Mouse (Mus musculus) embryonic fibroblast, embryonic 13.5 days (primary cell): ENCODE results near the gene Psme3. TPM values are rescaled to one million over a fixed set of nuclear protein-coding genes. Genes with fewer than 3 reads are reported as not detected.

ENCODE experiments used
- H3K27ac ChIP-seq: 2 replicates; pipeline ENCODE4 v1.5.1; 2012; ENCODE audit warnings: low read length, control low read depth, inconsistent platforms; ENCODE audit not compliant: insufficient read depth
- H3K4me1 ChIP-seq: 2 replicates; pipeline ENCODE4 v1.6.1; 2011; ENCODE audit warnings: low read length; ENCODE audit not compliant: control insufficient read depth, insufficient read depth
- H3K4me3 ChIP-seq: 2 replicates; pipeline ENCODE4 v1.5.1; 2011; ENCODE audit warnings: mild to moderate bottlenecking, control low read depth, low read length; ENCODE audit not compliant: insufficient read depth
- CTCF ChIP-seq: IDR thresholded peaks from 2 replicates; pipeline ENCODE4 v1.5.1; 2011; ENCODE audit warnings: mild to moderate bottlenecking, control low read depth, low read length, moderate library complexity, borderline replicate concordance; ENCODE audit not compliant: insufficient read depth
- POLR2A ChIP-seq: IDR thresholded peaks from 2 replicates; pipeline ENCODE4 v1.6.1; 2011; ENCODE audit warnings: low read depth, mild to moderate bottlenecking, control low read depth, low read length, moderate library complexity
- polyA plus RNA-seq: library from polyadenylated mRNA; stranded (reverse); fragments of >200 nt; gene quantifications from 2 replicates; pipeline ENCODE4 v1.2.4, GENCODE M21; 2011; ENCODE audit warnings: low read depth; ENCODE audit not compliant: missing spikeins, insufficient read length

Psme3 gene
- polyA plus RNA-seq, 1 experiment = 143 TPM

GRCm38 (mm10) chr11:101280837-101281236 is 35.2 kb upstream of the Psme3 start:
- no peak for TF ChIP-seq CTCF
- no peak for TF ChIP-seq POLR2A
- peaks cover 5% of the 10 kb centered on the region; the same call in 1 of the 2 replicates for H3K4me1 ChIP-seq
- H3K4me3 ChIP-seq = no peak overlapping the region
- H3K27ac ChIP-seq = no peak overlapping the region

DNA sequence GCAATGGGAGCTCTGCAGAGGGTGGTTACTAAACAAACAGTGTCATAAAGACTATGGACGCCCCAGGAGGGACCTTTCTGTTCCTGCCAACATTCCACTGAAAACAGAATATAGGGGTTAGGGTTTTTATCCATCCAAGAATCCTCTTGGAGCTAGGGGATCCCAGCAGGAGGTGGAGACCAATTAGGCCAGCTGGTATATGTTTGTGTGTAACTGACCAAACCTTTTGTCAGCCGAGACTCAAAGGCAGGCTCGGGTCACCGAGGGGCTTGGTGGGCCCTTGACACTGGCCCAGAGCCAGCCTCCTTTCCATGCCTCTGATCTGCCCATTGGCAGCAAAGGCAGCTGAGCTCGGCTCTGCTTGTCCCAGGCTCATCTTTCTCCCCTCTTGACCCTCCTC is 33.1 kb upstream of the Psme3 start:
- Histone ChIP-seq H3K4me1 (no peaks in the 10 kb centered on the region), H3K4me3 (no peak overlapping the region), H3K27ac (no peak overlapping the region)
- TF ChIP-seq CTCF (no peak), POLR2A (no peak)

GRCm38 (mm10) chr11:101283805-101284204 is 32.2 kb upstream of the Psme3 start:
- H3K4me1 ChIP-seq = no peaks in the 10 kb centered on the region
- TF ChIP-seq CTCF = no peak
- no peak for TF ChIP-seq POLR2A
- H3K27ac ChIP-seq = no peak overlapping the region
- no peak overlapping the region for H3K4me3 ChIP-seq

GRCm38 (mm10) chr11:101287306-101287705 is 28.7 kb upstream of the Psme3 start:
- Histone ChIP-seq H3K27ac (no peak overlapping the region), H3K4me1 (no peaks in the 10 kb centered on the region), H3K4me3 (no peak overlapping the region)
- TF ChIP-seq CTCF = no peak
- TF ChIP-seq POLR2A = no peak

DNA sequence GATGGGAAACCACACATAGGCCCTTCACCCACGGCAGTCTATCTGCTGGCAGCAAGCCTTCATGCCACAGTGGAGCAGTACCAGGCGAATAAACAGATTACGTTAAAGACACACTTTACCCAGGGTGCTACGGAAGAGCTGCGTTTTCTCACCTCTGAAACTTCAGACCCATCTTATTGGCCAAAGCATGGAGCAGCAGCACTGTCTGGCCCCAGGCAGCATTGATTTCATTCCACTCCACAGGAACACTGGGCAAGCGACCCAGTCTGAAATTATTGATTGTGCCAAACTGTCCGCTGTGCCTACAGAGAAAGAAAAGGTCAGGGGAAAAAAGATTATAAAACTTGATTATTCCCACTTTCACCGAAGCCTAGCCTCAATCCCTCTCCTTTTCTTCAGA is 24.8 kb upstream of the Psme3 start:
- Histone ChIP-seq H3K4me3 (no peak overlapping the region), H3K27ac (no peak overlapping the region), H3K4me1 (no peaks in the 10 kb centered on the region)
- no peak for TF ChIP-seq CTCF
- TF ChIP-seq POLR2A = no peak

- Histone ChIP-seq H3K4me3 (no peak overlapping the region), H3K27ac (no peak overlapping the region), H3K4me1 (no peaks in the 10 kb centered on the region)
- TF ChIP-seq CTCF = no peak
- TF ChIP-seq POLR2A = no peak
These were observed 20.8 kb upstream of the Psme3 start for GRCm38 (mm10) chr11:101295191-101295590.

DNA sequence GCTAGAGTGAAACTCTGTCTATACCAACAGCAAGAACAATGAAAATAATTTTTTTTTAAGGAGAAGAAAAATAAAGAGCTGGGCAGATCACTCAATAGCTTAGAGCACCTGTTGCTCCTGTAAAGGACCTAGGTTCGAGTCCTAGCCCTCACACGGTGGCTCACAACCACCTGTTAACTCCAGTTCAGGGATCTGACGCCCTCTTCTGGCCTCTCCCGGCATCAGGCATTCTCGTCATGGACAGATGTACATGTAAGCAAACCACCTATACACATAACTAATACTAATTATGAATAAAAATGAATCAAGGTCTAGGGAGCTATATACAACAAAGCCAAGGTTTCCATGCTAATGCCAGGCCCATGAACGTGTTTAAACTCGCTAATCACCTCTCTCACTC is 15.1 kb upstream of the Psme3 start:
- peak overlapping the region; percentile 94 for H3K4me3 ChIP-seq
- TF ChIP-seq POLR2A (no peak), CTCF (no peak)

DNA sequence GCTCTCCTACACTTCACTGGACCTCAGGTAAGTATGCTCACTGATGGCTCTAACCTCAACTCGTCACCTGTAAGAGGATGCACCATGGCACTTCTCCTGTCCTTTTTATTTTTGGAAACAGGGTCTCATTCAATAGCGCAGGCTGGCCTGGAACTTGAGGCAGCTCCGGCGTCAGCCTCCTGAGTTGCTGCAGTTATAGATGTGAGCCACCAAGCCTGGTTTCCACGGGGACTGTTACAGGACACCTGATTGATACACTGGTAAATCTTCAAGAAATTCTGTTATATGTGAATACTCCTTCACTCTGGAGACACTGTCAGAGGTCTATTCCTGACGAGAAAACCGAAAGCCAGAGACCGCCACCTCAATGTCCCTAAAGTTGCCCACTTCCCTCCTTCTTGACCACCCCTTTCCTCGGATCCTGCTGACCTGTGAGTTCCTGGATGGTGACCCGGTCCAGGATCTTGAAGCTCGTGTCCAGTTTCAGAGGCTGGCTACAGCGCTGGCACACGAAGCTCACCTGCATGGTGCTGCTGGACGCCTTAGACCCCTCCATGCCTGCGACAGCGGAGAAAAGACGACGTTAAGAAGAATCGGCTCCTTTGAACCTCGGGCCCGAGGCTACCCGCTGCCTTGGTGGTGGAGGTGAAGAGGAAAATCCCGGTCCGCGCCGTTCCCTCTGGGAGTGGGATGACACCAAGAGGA is 14.6 kb upstream of the Psme3 start:
- no peak for TF ChIP-seq POLR2A
- no peak for TF ChIP-seq CTCF
- Histone ChIP-seq H3K4me1 (peaks cover 4% of the 10 kb centered on the region; the same call in 1 of the 2 replicates), H3K4me3 (peak overlapping the region; percentile 94), H3K27ac (no peak overlapping the region)

More for the DNA sequence above, 15.1 kb upstream of the Psme3 start:
- H3K4me1 ChIP-seq = peaks cover 4% of the 10 kb centered on the region; the same call in 1 of the 2 replicates
- no peak overlapping the region for H3K27ac ChIP-seq

- TF ChIP-seq CTCF = peak; percentile 82
- peak; percentile 71 for TF ChIP-seq POLR2A
- no peak within 1 kb of the TSS for H3K27ac ChIP-seq
These were observed 13.8 kb upstream of the Psme3 start, which contains the start of gene Becn1 for GRCm38 (mm10) chr11:101302004-101302798. TSS of gene Becn1 (minus strand) at chr11:101302286.

GRCm38 (mm10) chr11:101307744-101308143 is 8.3 kb upstream of the Psme3 start:
- no peak for TF ChIP-seq CTCF
- no peak for TF ChIP-seq POLR2A
- Histone ChIP-seq H3K4me1 (no peaks in the 10 kb centered on the region), H3K4me3 (no peak overlapping the region), H3K27ac (no peak overlapping the region)

More at GRCm38 (mm10) chr11:101302004-101302798, 13.8 kb upstream of the Psme3 start, which contains the start of gene Becn1:
- H3K4me3 ChIP-seq = peak within 1 kb of the TSS; percentile 94
- H3K4me1 ChIP-seq = peaks cover 4% of the 10 kb centered on the region; the same call in 1 of the 2 replicates
